Mouse (Mus musculus): ENCODE results near the gene Zfand2a.

GRCm38 (mm10) chr5:139425198-139425597 is 59.2 kb downstream of the Zfand2a start:
- TF ChIP-seq CTCF (IDR thresholded peaks at IDR 0.05; ENCODE audit: insufficient read depth, low read depth, low read length) (no peak), POLR2A (IDR thresholded peaks at IDR 0.05; ENCODE audit: insufficient read depth, low read depth, low read length) (no peak)
